Mouse (Mus musculus) kidney, adult 2 months (tissue): ENCODE results near the gene Tbc1d12.

Experiments
- CTCF ChIP-seq: fragments of 200-500 bp; conservative IDR thresholded peaks from 2 replicates; pipeline ENCODE4 v1.5.1; 2011; ENCODE audit warnings: low read depth, mild to moderate bottlenecking, control low read depth, low read length, moderate library complexity, mixed read lengths; ENCODE audit not compliant: insufficient read depth, insufficient read length
- POLR2A ChIP-seq: fragments of 200-500 bp; IDR thresholded peaks from one replicate; pipeline ENCODE4 v1.6.1; 2011; ENCODE audit warnings: low read depth, low read length, control low read depth

- TF ChIP-seq CTCF, result no peak
- no peak for TF ChIP-seq POLR2A
Observed at GRCm38 (mm10) chr19:38930252-38930787, 93.9 kb downstream of the Tbc1d12 start.
